8 mouse cellular contexts compared by ENCODE assay signal in genomic region chr4:108976458-108977071, GRCm38 (mm10). TPM values are rescaled to one million over a fixed set of nuclear protein-coding genes. Genes with fewer than 3 reads are reported as not detected.
A peak's percentile ranks its signal among the peaks of the same experiment; 100 is the strongest.
DNase-seq lines count a peak whose midpoint lies in the region; ATAC-seq and TF ChIP-seq lines count a peak whose summit lies in the region.

No protein-coding gene starts in this region.

- no peak overlapping the region for H3K4me2 ChIP-seq in forebrain, embryonic 16.5 days (ENCODE audit: low read length)

- H3K4me1 ChIP-seq in E14TG2a.4 (replicated peaks; ENCODE audit: low read depth, low read length), result peaks cover 2% of the 10 kb centered on the region; the same call in 1 of the 2 replicates
- H3K4me1 ChIP-seq in forebrain, embryonic 16.5 days (replicated peaks; ENCODE audit: control insufficient read depth, insufficient read depth, low read length), result no peaks in the 10 kb centered on the region

- H3K27ac ChIP-seq in forebrain, embryonic 16.5 days (ENCODE audit: low read length), result no peak overlapping the region

- no peaks in the 10 kb centered on the region for H3K9me3 ChIP-seq in E14TG2a.4 (ENCODE audit: low read length)
- H3K9me3 ChIP-seq in forebrain, embryonic 16.5 days (ENCODE audit: control insufficient read depth, low read length), result no peaks in the 10 kb centered on the region

- no peaks in the 10 kb centered on the region for H3K36me3 ChIP-seq in E14TG2a.4 (ENCODE audit: insufficient read depth, low read length)
- H3K36me3 ChIP-seq in forebrain, embryonic 16.5 days (ENCODE audit: control insufficient read depth, insufficient read depth), result no peaks in the 10 kb centered on the region

- peak; percentile 63 for TF ChIP-seq CTCF in E14TG2a.4 (conservative IDR thresholded peaks at IDR 0.05; ENCODE audit: low read length)

- H3K4me3 ChIP-seq in E14TG2a.4 (replicated peaks; ENCODE audit: low read length), result no peak overlapping the region
- no peak overlapping the region for H3K4me3 ChIP-seq in forebrain, embryonic 16.5 days (replicated peaks; ENCODE audit: low read length)

- 52% methylated on average over 6 of the region's 6 CpGs for WGBS in forebrain, embryonic 16.5 days

- H3K27me3 ChIP-seq in E14TG2a.4 (ENCODE audit: insufficient read depth, low read length), result peaks cover 12% of the 10 kb centered on the region
- H3K27me3 ChIP-seq in forebrain, embryonic 16.5 days (replicated peaks; ENCODE audit: control insufficient read depth, insufficient read depth, low read length), result no peaks in the 10 kb centered on the region

- peak; percentile 58; the same call in 1 of the 2 replicates for ATAC-seq in cerebellum, adult (ENCODE audit: insufficient number of reproducible peaks, low FRiP score, low TSS enrichment)
- ATAC-seq in forebrain, embryonic 16.5 days, result 0 out of 2 replicates have a peak, but pooled peaks have one; percentile 45

- peak; percentile 11 for DNase-seq in gastrocnemius, postnatal 14 days
- DNase-seq in gastrocnemius, postnatal 25 days, result no peak
- DNase-seq in layer of hippocampus, adult 8-10 months (ENCODE audit: low spot score in 2 of 2), result peak; percentile 31 to 68
- DNase-seq in lung, postnatal 14 days, result peak; percentile 58
- peak; percentile 34 for DNase-seq in right cerebral cortex, postnatal 4 days

- H3K9ac ChIP-seq in forebrain, embryonic 16.5 days (replicated peaks; ENCODE audit: low read depth, low read length), result no peak overlapping the region

- intact Hi-C loops in gastrocnemius, postnatal 14 days (cut with DNase I; ENCODE audit: low total_unique reads), result loop anchor here (5.0 kb wide), 1 partner anchor 104 kb away; no protein-coding TSS in a partner anchor

RNA-seq across cellular contexts. Expression of gene Nrd1, which starts 23.9 kb away (rescaled TPM):
- 10 to 100 TPM; 71.8 to 86.4 TPM for total RNA-seq in gastrocnemius, postnatal 14 days (2021)
- total RNA-seq in gastrocnemius, postnatal 25 days (2021), result 100 to 1,000 TPM in 1 of 2 experiments, 10 to 100 TPM in 1; 94.5 to 106 TPM
- polyA plus RNA-seq in forebrain, embryonic 16.5 days (2015; fragmentation: Nextera tagmentation; extraction: Ambion mirVana), result 84.6 and 88.8 TPM in 2 replicates
- 100 to 1,000 TPM; 116 to 149 (median 131) TPM for total RNA-seq in layer of hippocampus, adult 8-10 months (2022)
